Mouse (Mus musculus): ENCODE results near the gene Loxl1.

Gene Loxl1

GRCm38 (mm10) chr9:58248746-58249413 lies 64.1 kb downstream of the Loxl1 start:
- DNase-seq: peak in 1 of 2 experiments; percentile 31

- DNase-seq: peak; percentile 86 to 90
Measured at GRCm38 (mm10) chr9:58247064-58247759, 65.8 kb downstream of the Loxl1 start.

- no peak for DNase-seq
Measured at GRCm38 (mm10) chr9:58246083-58246591, 66.8 kb downstream of the Loxl1 start.

- no peak for DNase-seq
Measured at GRCm38 (mm10) chr9:58243696-58244095, 69.3 kb downstream of the Loxl1 start.

- no peak for DNase-seq
Measured at GRCm38 (mm10) chr9:58242696-58243095, 70.3 kb downstream of the Loxl1 start.

- DNase-seq: peak; percentile 57 to 71
Measured at GRCm38 (mm10) chr9:58241780-58242485, 71.1 kb downstream of the Loxl1 start.

Measured in kidney, postnatal 36 days (tissue).